Mouse (Mus musculus): ENCODE measurements around the gene Mrpl16. TPM values are rescaled to one million over a fixed set of nuclear protein-coding genes. Genes with fewer than 3 reads are reported as not detected.
A peak's percentile ranks its signal among the peaks of the same experiment; 100 is the strongest.

Gene Mrpl16
- polyA plus RNA-seq, 1 experiment from 2014 or later = 70.5 TPM

- under 1% methylated on average over 15 of the region's 15 CpGs for WGBS
- peak; percentile 81 for ATAC-seq (replicated peaks; ENCODE audit: extremely low read depth, insufficient read depth, low FRiP score)
- Histone ChIP-seq H3K4me1 (ENCODE audit: control insufficient read depth, insufficient read depth, low read length) (0 out of 2 replicates have a peak, but pooled peaks cover 2% of the 10 kb centered on the region), H3K27ac (ENCODE audit: low read length) (no peak overlapping the region), H3K4me2 (ENCODE audit: low read depth, low read length) (peak overlapping the region; percentile 98), H3K27me3 (ENCODE audit: control insufficient read depth, insufficient read depth, low read length) (no peaks in the 10 kb centered on the region), H3K9ac (ENCODE audit: low read length) (peak overlapping the region; percentile 81), H3K4me3 (ENCODE audit: low read length) (peak overlapping the region; percentile 79), H3K9me3 (replicated peaks; ENCODE audit: control insufficient read depth, low read length) (no peaks in the 10 kb centered on the region), H3K36me3 (ENCODE audit: control insufficient read depth, insufficient read depth) (no peaks in the 10 kb centered on the region)
Observed at GRCm38 (mm10) chr19:11819800-11820199, 49.6 kb downstream of the Mrpl16 start.

DNA sequence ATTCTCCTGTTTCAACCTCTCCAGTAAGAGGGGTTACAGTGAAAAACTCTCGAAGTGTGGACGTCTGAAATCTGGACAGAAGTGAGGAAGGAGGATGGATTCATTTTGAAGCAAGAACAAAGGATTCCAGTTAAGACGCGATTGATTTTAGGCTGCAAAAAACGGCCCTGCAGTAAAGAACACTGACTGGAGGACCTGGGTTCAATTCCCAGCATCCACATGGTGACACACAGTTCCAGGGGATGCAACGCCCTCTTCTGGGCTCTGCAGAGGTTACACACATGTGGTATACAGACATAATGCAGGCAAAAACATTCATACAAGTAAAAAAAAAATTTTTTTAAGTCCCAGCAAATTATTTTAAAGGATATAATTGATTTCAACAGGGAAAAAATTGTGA is 50.0 kb downstream of the Mrpl16 start:
- no peaks in the 10 kb centered on the region for H3K9me3 ChIP-seq (replicated peaks; ENCODE audit: control insufficient read depth, low read length)
- H3K4me1 ChIP-seq (ENCODE audit: control insufficient read depth, insufficient read depth, low read length) = 0 out of 2 replicates have a peak, but pooled peaks cover 2% of the 10 kb centered on the region
- peak overlapping the region; percentile 79 for H3K4me3 ChIP-seq (ENCODE audit: low read length)
- ATAC-seq (replicated peaks; ENCODE audit: extremely low read depth, insufficient read depth, low FRiP score) = no peak
- no peak overlapping the region for H3K9ac ChIP-seq (ENCODE audit: low read length)
- H3K36me3 ChIP-seq (ENCODE audit: control insufficient read depth, insufficient read depth) = no peaks in the 10 kb centered on the region
- 32% methylated on average over 6 of the region's 6 CpGs for WGBS
- peak overlapping the region; percentile 98 for H3K4me2 ChIP-seq (ENCODE audit: low read depth, low read length)
- H3K27me3 ChIP-seq (ENCODE audit: control insufficient read depth, insufficient read depth, low read length) = no peaks in the 10 kb centered on the region
- H3K27ac ChIP-seq (ENCODE audit: low read length) = no peak overlapping the region

DNA sequence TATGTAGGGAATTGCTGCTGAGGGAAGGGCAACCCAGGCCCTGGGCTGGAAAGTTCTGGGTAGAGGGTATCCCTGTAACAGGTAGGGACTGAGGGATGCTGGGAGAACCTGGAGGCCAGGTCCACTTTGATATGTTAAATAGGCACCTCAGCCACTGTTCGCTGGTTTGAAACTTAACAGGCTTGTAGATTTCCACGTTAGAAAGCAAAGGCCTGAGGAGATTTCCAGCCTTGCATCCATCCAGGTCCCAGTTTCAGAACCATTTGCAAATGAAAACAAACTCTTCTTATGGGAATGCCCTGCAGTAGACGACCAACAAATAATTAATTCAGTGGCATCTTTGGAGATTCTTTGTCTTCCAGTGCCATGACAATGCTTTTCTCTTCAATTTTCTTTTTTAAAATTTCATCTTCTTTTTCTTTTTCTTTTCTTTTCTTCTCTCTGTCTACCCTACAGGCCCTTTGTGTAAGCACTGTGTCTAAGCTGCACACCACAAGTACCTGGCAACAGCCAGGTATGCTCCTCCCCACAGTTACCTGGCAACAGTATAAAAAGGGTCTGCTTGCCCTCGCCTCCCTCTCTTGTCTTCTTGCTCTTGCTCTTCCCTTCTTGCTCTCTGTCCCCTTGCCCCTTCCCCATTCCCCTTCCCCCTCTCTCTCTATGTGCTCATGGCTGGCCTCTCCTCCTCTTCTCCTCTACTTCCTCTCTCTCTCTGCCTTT is 53.3 kb downstream of the Mrpl16 start:
- 46% methylated on average over 4 of the region's 4 CpGs for WGBS
- ATAC-seq (replicated peaks; ENCODE audit: extremely low read depth, insufficient read depth, low FRiP score) = no peak
- no peaks in the 10 kb centered on the region for H3K36me3 ChIP-seq (ENCODE audit: control insufficient read depth, insufficient read depth)

More for the DNA sequence above, 53.3 kb downstream of the Mrpl16 start:
- H3K27ac ChIP-seq (ENCODE audit: low read length) = no peak overlapping the region
- H3K9me3 ChIP-seq (replicated peaks; ENCODE audit: control insufficient read depth, low read length) = no peaks in the 10 kb centered on the region
- H3K4me3 ChIP-seq (ENCODE audit: low read length) = no peak overlapping the region
- H3K4me2 ChIP-seq (ENCODE audit: low read depth, low read length) = no peak overlapping the region
- no peaks in the 10 kb centered on the region for H3K4me1 ChIP-seq (ENCODE audit: control insufficient read depth, insufficient read depth, low read length)
- no peaks in the 10 kb centered on the region for H3K27me3 ChIP-seq (ENCODE audit: control insufficient read depth, insufficient read depth, low read length)
- H3K9ac ChIP-seq (ENCODE audit: low read length) = no peak overlapping the region

Other genes with a start within 250 kb of the Mrpl16 start
- 0.93 and 1.1 TPM in 2 replicates for gene Ms4a4d, start 233.6 kb upstream of the Mrpl16 start, polyA plus RNA-seq (2015; fragmentation: Nextera tagmentation; extraction: Ambion mirVana)
- gene Ms4a6d, start 165.5 kb upstream of the Mrpl16 start, polyA plus RNA-seq (2015; fragmentation: Nextera tagmentation; extraction: Ambion mirVana) = 3.6 and 4.0 TPM in 2 replicates
- gene Ms4a2, start 146.7 kb upstream of the Mrpl16 start, polyA plus RNA-seq (2015; fragmentation: Nextera tagmentation; extraction: Ambion mirVana) = 0.09 and 0.10 TPM in 2 replicates
- gene Ms4a3, start 129.5 kb upstream of the Mrpl16 start, polyA plus RNA-seq (2015; fragmentation: Nextera tagmentation; extraction: Ambion mirVana) = 0.14 and 0.15 TPM in 2 replicates
- gene Oosp2, start 109.8 kb upstream of the Mrpl16 start, polyA plus RNA-seq (2015; fragmentation: Nextera tagmentation; extraction: Ambion mirVana) = not detected in 2 replicates
- gene Oosp1, start 79.2 kb upstream of the Mrpl16 start, polyA plus RNA-seq (2015; fragmentation: Nextera tagmentation; extraction: Ambion mirVana) = not detected in 2 replicates
- gene Oosp3, start 73.3 kb upstream of the Mrpl16 start, polyA plus RNA-seq (2015; fragmentation: Nextera tagmentation; extraction: Ambion mirVana) = not detected in 2 replicates
- gene Gif, start 22.8 kb upstream of the Mrpl16 start, polyA plus RNA-seq (2015; fragmentation: Nextera tagmentation; extraction: Ambion mirVana) = not detected in 2 replicates
- 6.2 and 6.4 TPM in 2 replicates for gene Stx3, start 49.0 kb downstream of the Mrpl16 start, polyA plus RNA-seq (2015; fragmentation: Nextera tagmentation; extraction: Ambion mirVana)
- gene Olfr1417, start 68.8 kb downstream of the Mrpl16 start, polyA plus RNA-seq (2015; fragmentation: Nextera tagmentation; extraction: Ambion mirVana) = not detected in 2 replicates
- not detected in 2 replicates for gene Olfr1418, start 90.7 kb downstream of the Mrpl16 start, polyA plus RNA-seq (2015; fragmentation: Nextera tagmentation; extraction: Ambion mirVana)
- gene Olfr1419, start 104.7 kb downstream of the Mrpl16 start, polyA plus RNA-seq (2015; fragmentation: Nextera tagmentation; extraction: Ambion mirVana) = not detected in 2 replicates
- gene Olfr1420, start 116.2 kb downstream of the Mrpl16 start, polyA plus RNA-seq (2015; fragmentation: Nextera tagmentation; extraction: Ambion mirVana) = 0.12 TPM in 1 of 2 replicates, not detected in the other
- gene Patl1, start 142.0 kb downstream of the Mrpl16 start, polyA plus RNA-seq (2015; fragmentation: Nextera tagmentation; extraction: Ambion mirVana) = 19.1 and 21.0 TPM in 2 replicates
- gene Osbp, start 195.6 kb downstream of the Mrpl16 start, polyA plus RNA-seq (2015; fragmentation: Nextera tagmentation; extraction: Ambion mirVana) = 4.4 TPM in 2 replicates

All from heart, embryonic 16.5 days (tissue).